Mouse (Mus musculus) right cerebral cortex, adult 2 months (tissue): ENCODE results near the gene Shisal2b.
A peak's percentile ranks its signal among the peaks of the same experiment; 100 is the strongest.

Experiments
- DNase-seq, 2 experiments: peaks; one replicate each; pipeline ENCODE4 v3.0.0; 2021 to 2022; ENCODE audit warnings: low spot score in 2 of 2

The Shisal2b gene

DNA sequence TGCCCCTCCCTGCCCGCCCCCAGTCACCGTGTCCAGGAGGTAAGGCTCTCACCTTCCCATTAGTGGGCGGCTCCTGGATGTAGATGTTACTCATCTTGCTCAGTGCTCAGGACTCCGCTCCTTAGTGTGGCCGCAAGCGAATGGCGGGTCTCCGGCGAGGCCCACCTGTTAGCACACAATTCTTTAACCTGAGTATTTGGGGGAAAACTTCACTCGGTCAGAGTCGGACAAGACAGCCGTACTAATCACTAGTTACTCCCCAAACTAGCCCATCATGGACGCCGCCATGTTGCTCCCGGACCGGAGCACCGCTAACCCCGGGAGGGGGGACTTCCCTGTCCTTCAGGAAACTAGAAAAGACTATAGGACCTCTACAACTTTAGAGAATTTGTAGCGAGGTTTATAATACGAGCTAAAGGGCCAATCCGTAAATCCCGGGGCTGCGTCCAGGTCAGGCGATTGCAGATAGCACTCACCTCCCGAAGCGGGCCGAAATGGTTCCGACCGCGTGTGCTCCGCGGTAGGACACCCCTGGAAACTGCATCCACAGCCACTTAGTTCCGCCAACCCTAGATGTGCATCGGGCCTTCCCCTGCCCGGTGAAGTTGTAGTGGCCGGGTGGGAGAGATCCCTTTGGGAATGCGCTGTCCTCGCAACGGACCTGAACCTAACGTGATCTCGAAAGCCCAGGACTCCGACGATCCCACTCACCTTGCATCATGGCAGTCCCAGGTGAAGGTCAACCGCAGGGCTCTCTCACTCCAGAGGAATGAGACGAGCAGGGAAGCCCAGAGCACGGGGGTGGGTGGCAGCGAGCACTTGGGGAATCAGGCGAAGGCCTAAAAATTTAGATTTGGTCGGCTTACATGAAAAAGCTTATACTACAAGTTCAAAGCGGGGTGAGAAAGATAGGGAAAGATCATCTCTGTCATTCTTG, 46.8 kb downstream of the Shisal2b start, which contains the start of gene Cwc27:
Gene Cwc27, minus strand, starts transcription at position 508 of the 937 bp plus-strand sequence.
- peak; percentile 86 to 87 for DNase-seq

DNA sequence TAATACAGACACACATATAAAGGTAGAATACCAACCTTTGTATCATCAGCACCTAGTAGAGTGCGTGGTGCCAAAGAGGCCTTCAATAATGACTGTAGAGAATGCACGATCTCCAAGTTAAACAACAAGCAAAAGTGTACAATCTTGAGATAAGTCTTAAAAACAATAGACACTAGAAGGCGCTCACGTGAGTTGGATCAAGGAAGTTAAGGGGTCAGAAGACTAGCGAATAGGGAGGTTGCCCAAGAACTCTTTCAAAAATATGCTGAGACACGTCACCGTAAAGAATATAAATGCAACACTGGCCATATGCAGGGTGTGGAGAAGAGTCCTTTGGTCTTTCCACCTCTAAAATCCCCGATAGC, 47.4 kb downstream of the Shisal2b start:
- peak; percentile 14 for DNase-seq

DNA sequence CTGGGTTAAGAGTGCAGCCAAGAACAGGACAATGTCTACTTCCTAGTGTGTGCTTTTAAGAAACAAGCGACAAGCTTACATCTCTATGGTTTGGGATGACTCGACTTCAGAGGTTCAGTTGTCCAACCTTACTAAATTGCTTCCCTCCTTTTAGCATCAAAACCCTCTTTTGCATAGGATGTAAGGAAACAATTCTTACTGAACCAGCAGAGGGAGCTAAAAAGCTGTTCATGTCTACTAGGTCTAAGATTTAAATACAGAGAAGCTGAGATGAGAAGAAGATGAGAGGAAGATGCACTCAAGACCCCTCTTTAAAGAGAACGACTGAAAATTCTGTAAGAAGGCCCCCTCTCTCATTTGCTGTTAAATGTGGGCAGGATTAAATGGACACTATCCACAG, 58.0 kb downstream of the Shisal2b start:
- no peak for DNase-seq

DNA sequence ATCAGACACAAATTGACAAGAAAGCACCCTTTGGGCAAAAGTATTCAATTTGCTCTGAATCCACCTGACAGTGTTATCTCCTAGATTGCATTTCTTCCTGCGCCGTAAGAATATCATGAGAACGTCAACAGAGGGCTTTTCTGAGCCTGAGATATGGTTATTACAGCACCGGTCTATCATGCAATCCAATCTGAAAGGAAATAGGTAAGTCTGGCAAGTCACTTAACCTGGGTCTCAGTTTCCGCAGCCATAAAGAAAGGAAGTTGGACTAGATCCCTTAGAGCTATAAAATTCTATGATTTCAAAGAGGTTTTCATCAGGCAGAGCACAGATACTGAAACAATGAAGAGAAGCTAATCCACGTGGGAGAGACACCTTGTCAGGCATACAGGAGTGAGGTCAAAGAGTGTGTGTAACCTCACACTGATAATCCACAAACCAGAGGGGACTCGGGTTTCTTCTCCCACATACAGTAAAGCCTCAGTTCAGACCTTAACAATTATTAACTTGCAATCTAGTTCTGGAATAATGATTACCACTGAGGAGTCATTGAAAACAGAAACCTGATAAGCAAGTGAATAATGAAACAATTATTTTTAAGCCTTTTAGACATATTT, 64.0 kb downstream of the Shisal2b start:
- DNase-seq: no peak

DNA sequence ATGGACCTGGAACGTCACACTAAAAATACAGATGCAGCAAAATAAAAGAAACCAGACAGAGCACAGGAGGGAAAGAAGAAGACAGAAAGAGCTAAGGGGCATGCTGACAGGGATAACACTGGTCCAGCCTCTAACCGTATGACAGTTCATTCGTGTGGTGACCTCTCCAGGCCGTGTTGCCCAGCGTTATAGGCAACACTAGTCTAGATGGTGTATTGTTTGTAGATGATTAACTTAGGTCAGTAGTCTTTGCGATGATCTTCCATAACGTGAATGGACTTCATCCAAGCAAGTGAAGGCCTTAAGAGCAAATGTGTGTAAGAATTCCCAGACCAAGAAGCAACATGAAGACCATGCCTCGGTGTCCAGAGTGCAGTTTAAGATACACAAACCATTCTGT, 64.6 kb downstream of the Shisal2b start:
- no peak for DNase-seq
